Mouse (Mus musculus): ENCODE measurements at regions not wholly inside any gene's neighbourhood (a gene's known extent, or its start where the extent isn't known, plus 50 kb on each side); places are given as distances from the start of the nearest gene placed in this dataset.

- DNase-seq: no peak
Measured at GRCm38 (mm10) chr6:143287322-143287721, 120.3 kb downstream of the Etnk1 start.

- no peak for DNase-seq
Measured at GRCm38 (mm10) chr6:143288491-143289130, 121.6 kb downstream of the Etnk1 start.

GRCm38 (mm10) chr6:143293648-143294047 is 126.6 kb downstream of the Etnk1 start:
- no peak for DNase-seq

- no peak for DNase-seq
Measured at GRCm38 (mm10) chr6:143298391-143298790, 131.4 kb downstream of the Etnk1 start.

- DNase-seq: no peak
Measured at GRCm38 (mm10) chr6:143301414-143301813, 134.4 kb downstream of the Etnk1 start.

GRCm38 (mm10) chr6:143307327-143307726 is 140.3 kb downstream of the Etnk1 start:
- DNase-seq: peak; percentile 68 to 74

- DNase-seq: peak; percentile 5 to 65
Measured at GRCm38 (mm10) chr6:143315859-143316258, 148.8 kb downstream of the Etnk1 start.

GRCm38 (mm10) chr6:143320426-143320825 is 153.4 kb downstream of the Etnk1 start:
- DNase-seq: no peak

- DNase-seq: no peak
Measured at GRCm38 (mm10) chr6:143324636-143325035, 157.6 kb downstream of the Etnk1 start.

GRCm38 (mm10) chr6:143326956-143327722 is 160.1 kb downstream of the Etnk1 start:
- DNase-seq: peak in 1 of 2 experiments; percentile 2

GRCm38 (mm10) chr6:143327788-143328187 is 160.8 kb downstream of the Etnk1 start:
- DNase-seq: no peak

GRCm38 (mm10) chr6:143328202-143328601 is 161.2 kb downstream of the Etnk1 start:
- no peak for DNase-seq

- no peak for DNase-seq
Measured at GRCm38 (mm10) chr6:143329096-143329495, 162.1 kb downstream of the Etnk1 start.

- no peak for DNase-seq
Measured at GRCm38 (mm10) chr6:143333493-143333892, 166.5 kb downstream of the Etnk1 start.

- DNase-seq: peak in 1 of 2 experiments; percentile 4
Measured at GRCm38 (mm10) chr6:143336574-143336973, 169.6 kb downstream of the Etnk1 start.

- DNase-seq: no peak
Measured at GRCm38 (mm10) chr6:143349000-143349399, 182.0 kb downstream of the Etnk1 start.

- DNase-seq: no peak
Measured at GRCm38 (mm10) chr6:143359320-143360032, 192.5 kb downstream of the Etnk1 start.

- peak in 1 of 2 experiments; percentile 14 for DNase-seq
Measured at GRCm38 (mm10) chr6:143361149-143361725, 194.2 kb downstream of the Etnk1 start.

GRCm38 (mm10) chr6:143361963-143362362 is 194.9 kb downstream of the Etnk1 start:
- no peak for DNase-seq

- no peak for DNase-seq
Measured at GRCm38 (mm10) chr6:143365840-143366239, 198.8 kb downstream of the Etnk1 start.

- no peak for DNase-seq
Measured at GRCm38 (mm10) chr6:143367804-143368203, 200.8 kb downstream of the Etnk1 start.

- no peak for DNase-seq
Measured at GRCm38 (mm10) chr6:143368646-143369045, 201.6 kb downstream of the Etnk1 start.

- no peak for DNase-seq
Measured at GRCm38 (mm10) chr6:143372487-143372886, 205.5 kb downstream of the Etnk1 start.

Data from kidney, postnatal 36 days (tissue).